Mouse (Mus musculus) cerebellum, adult 11 months (tissue): ENCODE results near the gene Tmem217.

Experiments used
- DNase-seq: peaks from one replicate; pipeline ENCODE4 v3.0.0; 2022

Tmem217 gene

DNA sequence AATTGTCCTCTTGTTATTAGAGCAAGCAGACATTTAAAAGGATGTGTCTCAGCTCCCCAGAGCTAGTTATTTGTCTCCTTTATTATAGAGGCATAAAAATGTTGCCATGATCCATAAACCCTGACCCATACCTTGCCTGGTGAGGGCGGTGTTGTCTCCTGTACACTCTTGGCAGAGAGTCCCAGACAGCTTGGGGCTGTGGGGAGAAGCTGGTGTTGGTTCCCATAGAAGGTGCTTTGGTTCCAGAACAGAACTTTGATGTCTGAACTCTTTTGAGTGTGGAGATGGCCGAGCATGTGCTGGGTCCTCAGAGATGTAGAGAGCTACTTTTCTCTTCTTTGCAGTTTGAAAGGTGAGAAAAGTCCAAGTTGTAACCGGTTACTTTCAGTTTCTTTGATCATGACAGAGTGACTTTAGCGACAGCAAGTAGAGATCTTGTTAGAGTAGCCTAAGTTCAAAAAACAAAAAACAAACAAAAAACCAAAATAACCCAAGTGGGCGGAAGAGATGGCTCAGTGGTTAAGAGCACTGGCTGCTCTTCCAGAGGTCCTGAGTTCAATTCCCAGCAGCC, at the start of gene Tmem217:
TSS of gene Tmem217 (minus strand) at position 224 of the 571 bp plus-strand sequence.
- no peak for DNase-seq

DNA sequence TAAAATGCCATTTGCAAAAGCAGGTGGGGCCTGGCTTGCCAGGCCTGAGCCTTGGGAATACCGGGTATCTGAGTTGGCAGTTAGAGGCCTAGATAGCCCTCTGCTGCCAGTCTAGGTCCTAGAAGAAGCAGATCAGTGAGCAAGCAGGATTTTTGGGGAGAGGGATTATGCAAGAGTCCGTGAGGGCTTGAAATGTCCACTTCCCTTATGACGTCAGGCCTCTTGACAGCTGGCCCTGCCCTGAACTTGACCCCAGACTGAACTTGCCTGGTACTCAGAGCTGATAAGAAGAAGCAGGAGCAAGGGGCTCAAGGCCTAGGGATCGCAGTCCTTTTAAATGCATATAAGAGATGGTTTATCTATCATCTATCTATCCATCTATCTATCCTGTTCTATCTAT, 49.2 kb upstream of the Tmem217 start:
- no peak for DNase-seq

DNA sequence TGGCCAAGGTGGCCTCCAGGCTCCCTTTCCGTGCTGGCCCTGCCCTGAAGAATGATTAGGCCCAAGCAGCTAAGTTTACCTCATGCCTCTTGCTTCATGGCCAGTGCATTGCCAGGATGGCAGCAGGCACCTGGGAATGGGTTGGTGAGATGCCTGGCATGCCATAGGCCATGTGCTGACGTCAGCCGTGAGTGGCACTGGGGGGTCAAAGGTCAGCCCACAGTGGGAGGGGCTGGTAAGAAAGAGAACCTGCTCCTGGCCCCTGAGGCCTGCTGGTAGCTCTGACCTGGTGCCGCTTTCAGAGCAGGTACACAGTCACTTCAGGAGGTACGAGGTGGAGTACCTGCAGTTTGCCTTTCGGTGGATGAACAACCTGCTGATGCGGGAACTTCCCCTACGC, 47.4 kb upstream of the Tmem217 start:
- DNase-seq: no peak

DNA sequence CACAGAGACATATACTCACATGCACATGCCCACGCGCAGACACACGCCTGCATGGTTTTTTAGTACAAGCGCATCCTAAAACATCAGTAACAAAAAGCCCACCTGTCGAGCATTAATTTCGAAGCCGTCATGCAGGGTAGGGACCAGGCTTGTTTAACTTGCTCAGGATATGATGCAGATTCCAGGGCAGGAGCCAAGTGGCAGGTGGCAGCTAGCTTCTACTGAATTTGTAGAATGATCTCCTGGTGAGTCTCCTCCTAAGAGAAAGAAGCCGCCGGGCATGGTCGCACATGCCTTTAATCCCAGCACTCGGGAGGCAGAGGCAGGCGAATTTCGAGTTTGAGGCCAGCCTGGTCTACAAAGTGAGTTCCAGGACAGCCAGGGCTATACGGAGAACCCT, 46.9 kb upstream of the Tmem217 start:
- no peak for DNase-seq

DNA sequence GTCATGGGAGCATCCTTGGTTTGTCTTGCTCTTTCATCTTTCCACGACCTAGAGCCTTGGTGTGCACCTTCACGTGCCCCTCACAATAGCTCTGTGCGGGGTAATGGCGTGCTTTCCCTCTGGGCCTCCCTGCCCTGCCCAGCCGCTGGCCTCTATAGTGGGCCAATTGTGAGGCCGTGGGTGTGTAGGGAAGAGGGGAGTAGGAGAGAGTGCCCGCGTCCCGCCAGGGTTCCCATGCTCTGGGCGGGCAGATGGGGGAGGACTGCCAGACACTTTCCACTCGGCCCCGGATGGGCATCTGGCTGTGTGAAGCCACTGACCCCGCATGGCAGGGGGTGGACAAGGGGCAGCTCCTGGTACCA, 44.6 kb upstream of the Tmem217 start:
- DNase-seq: no peak

DNA sequence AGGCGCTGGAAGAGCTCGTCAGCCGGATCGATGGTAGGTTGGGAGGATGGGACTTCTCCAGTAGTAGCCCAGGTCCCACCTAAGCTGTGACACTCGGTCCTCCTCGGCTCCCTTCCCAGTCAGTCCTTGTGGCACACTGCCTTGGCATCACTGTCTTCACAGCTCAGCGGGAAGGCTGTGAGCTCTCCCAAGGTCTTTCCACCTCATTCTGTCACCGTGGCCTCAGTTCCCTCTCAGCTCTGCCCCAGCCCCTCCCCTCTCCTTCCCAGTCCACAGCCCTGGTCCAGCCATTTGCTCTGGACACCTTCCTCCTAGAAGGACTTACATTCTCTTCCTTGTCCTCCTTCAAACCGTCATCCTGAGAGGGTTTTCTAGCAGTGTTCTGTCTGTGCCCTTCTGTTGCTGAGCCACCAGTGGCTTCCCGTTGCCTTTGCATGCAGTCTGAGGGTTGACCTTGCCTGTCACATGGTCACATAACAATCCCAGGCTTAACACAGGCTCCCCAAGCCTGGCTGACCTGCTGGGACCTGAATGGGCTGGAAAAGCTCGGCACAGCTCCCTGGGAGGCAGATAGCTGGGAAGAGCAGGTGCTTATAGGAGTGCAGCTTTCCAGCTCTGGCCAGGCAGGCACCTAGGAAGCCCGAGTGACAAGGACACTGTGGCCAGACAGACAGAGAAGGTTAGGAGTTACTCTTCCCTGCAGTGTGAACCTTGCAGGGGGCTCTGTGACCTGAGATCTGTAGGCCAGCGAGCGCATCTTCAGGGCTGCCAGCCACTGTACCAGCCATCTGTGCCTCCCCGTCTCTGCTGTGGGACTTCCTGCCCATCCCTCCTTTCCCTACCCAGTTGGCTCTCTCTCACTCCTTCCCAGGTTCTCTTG, 43.9 kb upstream of the Tmem217 start:
- DNase-seq: peak; percentile 63

DNA sequence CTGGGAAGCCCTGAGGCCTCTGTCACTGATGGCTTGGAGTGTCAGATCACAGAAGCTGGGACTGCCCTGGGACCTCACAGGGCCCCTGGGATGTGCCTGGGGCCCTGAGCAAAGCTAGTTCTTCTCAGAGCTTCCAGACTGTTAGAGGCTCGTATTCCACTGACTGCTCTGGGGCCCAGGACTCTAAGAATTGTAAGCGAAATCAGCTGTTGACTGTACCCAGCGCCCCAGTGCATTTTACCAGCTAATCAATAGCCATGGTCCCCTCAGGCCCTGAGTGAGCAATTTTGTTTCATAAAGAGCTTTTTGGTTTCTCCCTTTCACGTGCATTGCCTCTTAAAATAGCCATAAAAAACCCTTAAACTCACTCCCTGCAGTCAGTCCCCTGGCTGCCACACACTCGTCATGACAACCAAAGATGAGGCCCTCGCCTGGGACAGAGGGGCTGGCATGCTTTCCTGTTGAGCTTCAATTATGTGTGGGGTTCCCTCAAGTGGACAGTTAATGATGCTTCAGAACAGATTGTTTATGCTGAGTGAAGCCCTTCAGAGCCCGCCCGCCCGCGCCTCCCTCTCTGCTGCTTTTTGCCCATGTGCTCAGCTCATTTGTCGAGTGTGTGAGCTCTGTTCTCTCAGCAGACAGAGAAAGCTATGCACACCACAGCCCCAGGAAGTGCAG, 37.2 kb upstream of the Tmem217 start:
- DNase-seq: no peak

DNA sequence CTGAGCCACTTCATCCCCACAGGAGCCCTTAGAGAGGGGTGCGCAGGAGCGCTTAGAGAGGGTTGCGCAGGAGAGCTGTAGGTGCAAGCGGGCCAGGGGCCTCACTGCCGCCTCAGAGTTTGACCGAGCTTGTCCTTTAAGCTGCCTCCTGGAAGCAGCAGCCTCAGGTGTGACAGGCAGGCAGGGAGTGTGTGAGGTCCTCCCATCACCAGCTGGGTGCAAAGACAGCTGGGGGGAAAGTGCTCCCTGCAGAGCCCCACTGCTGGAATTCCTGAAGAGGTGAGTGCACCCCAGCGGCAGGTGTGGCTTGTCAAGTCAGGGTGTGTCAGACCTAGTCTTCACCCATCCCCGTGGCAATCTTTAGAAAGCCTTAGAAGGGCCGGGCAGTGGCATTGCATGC, 34.7 kb upstream of the Tmem217 start:
- no peak for DNase-seq

DNA sequence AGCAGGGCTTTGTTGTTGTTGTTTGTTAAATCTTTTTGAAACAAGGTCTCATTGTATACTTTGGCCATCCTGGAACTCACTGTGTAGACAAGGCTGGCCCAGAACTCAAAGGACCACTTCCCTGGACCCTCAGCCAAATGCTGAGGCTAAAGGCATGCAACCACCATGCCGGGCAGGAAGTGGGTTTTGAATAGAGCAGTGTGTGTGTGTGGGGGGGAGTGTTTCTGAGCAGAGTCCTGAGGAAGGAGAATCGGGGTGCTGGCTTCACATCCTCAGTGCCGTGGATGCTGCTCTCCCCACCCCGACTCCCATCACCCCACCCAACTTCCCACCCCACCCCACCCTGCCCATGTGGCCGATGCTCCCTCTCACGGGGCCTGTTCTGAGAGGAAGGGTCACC, 33.3 kb upstream of the Tmem217 start:
- DNase-seq: no peak

DNA sequence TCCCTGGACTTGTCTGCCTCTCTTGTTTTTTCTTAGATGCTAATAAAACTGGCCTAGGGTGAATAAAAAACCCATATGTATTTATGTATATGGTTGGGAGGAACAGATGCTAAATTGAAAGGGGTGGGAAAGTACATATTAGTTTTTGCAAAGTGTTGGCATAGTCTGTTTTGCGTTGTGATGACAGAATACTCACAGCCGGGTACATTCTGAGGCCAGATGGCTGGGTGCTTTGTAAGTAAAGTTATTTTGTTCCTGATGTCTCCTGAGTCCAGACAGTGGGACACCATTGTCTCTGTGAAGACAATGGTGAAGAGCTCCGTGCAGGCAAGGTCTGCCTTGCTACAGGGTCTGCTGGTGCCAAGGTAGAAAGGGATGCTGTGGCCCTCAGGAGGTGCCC, 32.6 kb upstream of the Tmem217 start:
- no peak for DNase-seq

DNA sequence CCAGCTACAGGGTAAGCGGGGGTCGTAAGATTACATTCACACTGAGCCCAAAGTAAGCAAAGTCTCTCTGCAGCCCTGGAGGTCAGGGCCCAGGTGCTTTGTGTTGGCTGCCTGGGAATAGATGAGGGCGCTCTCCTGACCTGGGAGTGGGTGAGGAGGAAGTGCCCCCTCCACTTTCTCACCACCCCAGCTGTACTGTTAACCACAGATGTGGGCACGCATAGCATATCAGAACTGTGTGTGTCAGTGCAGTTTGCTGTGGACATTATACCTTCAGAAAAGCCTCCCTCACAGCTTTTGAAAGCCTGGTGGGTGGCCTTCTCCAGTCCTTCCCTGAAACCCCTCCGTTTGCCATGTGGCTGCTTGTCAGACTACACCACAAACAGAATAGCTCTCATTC, 32.1 kb upstream of the Tmem217 start:
- no peak for DNase-seq

DNA sequence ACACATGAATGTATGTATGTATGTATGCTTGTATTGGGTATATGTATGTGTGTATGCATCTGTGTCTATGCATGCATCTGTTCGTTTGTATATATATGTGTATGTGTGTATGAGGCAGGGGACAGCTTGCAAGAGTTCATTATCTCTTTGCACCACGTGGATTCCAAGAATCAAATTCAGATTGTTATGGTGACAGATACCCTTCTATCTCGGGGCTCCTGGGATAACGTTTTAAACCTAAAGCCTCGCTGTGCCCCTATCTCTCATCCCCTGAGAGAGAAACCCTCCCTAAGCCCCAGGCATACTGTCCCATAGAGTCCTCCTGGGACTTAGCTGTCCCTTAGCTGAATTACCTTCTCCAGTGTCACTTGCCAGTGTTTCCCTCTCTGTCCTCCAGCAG, 31.4 kb upstream of the Tmem217 start:
- no peak for DNase-seq

DNA sequence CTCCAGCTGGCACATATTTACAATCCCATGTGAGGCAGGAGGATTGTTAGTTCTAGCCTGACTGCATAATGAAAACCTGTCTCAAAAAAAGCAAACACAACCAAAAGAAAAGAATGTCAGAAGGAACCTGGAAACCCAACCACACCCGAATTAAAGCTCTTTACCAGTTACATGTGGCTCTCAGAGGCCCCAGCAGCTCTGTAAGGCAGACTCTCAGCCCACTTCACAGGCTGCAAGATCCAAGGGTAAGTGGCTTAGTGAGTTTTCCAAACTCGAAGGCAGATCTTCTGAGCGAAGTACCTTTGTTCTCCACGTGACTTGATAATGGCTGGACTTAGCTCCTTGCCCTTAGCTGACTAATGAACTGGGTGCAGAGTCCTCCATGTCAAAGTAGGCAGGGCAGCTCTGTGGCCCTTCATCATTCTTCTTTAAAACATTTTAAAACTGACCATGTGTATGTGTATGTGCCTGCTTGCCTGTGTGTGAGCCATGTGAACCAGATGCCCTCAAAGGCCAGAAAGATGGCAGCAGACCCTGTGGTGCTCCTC, 27.5 kb upstream of the Tmem217 start:
- DNase-seq: no peak

DNA sequence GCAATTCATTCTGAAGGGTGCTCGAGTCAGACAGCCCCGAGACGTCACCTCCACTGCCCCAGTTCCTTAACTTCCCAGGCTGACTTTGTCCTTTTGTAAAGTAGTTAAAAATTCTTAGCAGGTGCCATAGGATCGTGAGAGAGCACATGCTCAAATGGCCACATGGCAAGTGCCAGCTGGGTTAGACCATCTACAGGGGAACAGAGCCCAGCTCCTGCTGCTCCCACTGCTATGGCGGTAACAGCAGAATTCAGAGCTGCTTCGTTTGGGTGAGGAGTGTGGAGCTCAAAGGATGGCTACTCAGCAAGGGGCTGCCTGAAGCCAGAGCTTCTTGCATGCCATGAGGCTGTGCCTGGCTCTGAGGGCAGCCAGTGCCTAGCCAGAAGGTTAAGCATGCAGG, 17.6 kb upstream of the Tmem217 start:
- peak; percentile 20 for DNase-seq

DNA sequence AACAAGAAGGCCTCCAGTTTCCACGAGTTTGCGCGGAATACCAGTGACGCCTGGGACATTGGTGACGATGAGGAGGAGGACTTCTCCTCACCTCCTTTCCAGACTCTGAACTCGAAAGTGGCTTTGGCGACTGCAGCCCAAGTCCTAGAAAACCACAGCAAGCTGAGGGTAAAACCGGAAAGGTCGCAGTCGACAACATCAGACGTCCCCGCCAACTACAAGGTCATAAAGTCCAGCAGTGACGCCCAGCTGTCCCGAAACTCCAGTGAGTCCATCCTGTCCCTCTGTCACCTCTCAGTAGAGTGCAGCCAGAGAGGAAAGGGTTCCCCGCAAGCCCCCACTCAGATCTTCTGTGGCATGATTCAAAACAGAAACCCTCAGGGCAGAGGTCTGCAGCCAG, 16.2 kb upstream of the Tmem217 start:
- no peak for DNase-seq

DNA sequence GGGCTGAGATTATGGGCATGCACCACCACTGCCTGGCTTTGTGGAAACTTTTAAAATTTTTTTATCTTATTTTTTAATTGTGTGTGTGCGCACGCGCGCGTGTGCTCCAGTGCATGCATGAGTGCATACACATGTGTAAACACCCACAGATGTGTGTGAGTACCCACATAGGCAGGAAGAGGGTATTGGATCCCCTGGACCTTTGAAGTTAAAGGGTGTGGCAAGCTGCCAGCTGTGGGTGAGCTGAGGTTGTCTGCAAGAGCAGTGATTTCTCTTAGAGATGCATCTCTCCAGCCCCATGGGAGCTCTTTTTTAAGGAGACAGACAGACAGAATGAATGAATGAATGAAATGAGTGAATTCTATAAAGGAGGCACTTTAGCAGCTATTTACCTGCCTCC, 13.3 kb upstream of the Tmem217 start:
- no peak for DNase-seq

DNA sequence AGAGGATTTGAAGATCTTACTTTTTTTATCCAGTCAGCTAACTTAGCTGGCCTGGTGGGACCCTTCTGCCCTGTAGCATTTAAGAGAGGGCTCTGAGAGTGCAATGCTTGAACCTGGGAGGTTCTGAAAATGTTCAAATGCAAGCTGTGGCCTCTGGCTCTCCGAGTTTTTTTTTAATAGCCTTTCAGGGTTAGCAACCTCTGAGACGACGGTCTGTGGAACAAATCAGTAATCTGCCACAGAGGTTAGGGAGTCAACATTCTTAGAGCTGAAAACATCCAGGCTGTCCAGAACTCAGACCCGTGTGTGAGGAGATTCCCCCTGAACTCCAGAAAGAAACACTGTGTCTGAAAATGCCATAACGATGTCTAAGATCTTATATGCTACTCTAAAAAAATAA, 6.3 kb upstream of the Tmem217 start:
- no peak for DNase-seq

DNA sequence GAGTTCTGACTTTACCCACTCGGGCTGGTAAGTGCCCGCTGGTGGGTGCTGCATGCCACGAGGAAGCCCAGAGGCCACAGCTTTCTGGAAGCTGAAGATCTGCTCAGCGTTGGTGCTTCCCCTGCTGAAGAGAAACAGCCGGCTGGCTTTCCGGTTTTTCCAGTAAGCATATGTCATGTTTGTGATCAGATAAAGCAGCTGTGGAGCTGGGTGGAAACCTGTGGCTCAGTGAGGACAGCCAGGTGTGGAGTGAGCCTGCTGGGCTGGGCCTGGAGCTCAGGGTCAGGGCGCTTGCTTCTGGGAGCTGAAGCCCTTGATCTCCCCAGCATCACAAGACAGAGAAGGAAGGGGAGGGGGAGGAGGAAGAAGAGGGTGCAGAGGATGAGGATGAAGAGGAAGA, 4.7 kb upstream of the Tmem217 start:
- DNase-seq: no peak

DNA sequence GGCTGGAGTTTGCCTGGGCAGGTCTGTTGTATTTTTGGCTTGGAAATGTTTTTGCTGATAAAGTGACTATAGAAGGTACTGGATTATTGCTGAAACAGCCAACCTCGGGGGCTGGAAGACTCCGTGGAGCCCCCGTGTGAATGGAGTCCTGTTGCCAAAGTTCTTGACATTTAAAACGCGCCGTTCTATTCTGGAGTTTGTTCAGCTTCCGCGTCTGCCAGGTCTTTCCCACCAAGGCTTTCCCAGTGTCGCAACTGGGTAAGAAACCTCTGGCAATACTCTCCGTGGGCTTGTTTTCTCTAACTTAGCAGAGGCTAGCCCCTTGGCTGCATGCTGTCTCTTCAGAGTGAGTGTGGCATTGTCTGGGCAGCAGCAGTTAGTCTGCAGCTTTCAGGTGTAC, 4.3 kb upstream of the Tmem217 start:
- DNase-seq: no peak

DNA sequence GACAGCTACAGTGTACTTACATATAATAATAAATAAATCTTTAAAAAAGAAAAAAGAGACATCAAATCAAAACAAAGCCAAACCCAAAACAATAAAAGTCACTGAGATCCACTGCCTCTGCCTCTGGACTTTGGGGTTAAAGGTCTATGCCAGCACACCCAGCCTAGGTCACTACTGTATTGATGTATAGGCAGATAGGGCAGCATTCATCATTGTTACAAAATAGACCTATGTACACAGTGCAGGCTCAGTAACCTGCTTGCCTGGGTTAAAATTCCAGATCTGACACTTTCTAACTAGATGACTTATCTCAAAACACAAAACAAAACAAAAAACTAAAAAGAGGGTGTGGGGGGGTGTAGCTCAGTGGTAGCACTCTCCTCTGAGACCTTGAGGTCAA, 2.0 kb upstream of the Tmem217 start:
- DNase-seq: no peak

DNA sequence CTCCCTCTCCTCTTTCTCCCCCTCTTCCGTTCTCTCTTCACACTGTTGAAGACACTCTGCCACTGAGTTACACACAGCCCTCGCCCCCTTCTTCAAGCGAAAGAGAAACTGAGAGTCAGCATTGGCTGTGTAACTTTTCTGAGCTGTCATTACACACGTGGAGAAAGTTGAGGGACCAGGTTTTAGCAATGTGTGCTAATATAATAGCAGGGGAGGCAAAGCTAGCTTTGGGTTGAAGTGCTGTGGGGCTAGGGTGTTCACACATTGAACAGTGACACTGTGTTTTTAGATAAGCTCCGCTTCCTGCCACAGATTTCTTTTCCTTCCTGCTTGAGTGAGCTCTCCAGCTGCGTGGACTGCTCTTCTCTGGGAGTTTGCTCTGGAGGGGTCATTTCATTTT, 1.2 kb downstream of the Tmem217 start:
- no peak for DNase-seq

DNA sequence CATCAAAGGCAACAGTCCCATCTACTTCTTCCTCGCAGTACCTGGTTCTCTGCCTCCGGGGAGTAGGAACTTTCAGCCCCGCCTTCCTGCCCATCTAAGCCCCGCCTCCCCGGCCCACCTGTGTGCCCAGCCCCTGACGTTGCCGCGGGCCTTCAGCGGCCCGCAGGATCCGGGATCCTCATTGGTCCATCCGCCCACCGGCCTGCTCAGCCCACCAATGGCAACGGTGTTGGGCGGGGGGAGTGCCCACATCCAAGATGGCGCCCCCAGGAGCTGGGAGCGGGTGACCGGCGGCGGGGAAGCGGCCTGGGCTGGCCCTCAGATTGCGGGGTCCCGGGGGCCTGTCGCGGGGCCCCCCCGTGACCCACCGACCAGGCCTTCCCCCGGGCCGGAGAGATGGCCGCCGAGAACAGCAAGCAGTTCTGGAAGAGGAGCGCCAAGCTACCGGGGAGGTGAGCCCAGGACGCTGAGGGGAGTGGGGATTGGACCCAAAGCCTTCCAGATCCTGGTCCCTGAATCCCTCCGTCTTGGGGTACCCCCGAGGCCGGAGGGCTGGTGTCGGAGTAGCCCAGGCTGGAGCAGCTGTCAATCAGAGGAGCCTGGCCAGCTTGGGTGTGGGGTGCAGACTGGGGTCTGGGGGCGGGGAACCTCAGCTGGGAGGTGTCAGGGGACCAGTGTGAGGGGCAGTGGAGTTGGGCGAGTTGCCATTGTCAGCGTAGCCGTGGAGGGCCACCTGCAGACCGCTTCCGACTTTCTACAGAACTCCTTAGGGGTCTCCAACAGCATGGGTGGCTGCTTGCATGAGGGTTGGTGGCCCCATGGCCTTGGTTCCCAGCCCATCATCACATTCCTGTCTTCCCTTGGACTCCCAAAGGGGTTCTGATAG, 2.4 kb downstream of the Tmem217 start, which contains the start of the genes Gm17657 and Tbc1d22b:
TSS of gene Gm17657 (minus strand) at position 96 of the 886 bp plus-strand sequence.
TSS of gene Tbc1d22b (plus strand) at position 243 of the 886 bp plus-strand sequence.
- peak; percentile 96 for DNase-seq

DNA sequence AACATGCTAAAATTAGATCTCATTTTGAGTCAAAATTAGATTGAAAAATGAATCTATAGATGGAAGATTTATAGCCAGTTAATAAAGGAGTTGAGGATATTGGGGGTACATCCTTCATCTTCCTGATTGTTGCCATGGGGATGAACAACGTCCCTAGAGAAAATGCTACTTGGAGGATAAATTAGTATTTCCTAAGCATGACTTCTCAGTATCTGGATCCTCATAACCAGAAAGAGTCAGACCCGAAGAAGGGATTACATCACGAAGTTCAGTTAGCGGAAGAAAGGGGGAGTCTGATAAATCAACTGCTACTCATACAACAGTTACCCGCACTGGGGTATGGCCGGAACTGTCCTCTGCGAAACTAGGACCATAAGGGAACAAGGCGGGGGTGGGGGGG, 3.2 kb downstream of the Tmem217 start:
- no peak for DNase-seq
